Mouse (Mus musculus) lung, postnatal 10 days (tissue): Measurements from ENCODE around the gene Gabarapl2.

Experiments used
- DNase-seq: peaks from one replicate; pipeline ENCODE4 v3.0.0; 2021

The Gabarapl2 gene

DNA sequence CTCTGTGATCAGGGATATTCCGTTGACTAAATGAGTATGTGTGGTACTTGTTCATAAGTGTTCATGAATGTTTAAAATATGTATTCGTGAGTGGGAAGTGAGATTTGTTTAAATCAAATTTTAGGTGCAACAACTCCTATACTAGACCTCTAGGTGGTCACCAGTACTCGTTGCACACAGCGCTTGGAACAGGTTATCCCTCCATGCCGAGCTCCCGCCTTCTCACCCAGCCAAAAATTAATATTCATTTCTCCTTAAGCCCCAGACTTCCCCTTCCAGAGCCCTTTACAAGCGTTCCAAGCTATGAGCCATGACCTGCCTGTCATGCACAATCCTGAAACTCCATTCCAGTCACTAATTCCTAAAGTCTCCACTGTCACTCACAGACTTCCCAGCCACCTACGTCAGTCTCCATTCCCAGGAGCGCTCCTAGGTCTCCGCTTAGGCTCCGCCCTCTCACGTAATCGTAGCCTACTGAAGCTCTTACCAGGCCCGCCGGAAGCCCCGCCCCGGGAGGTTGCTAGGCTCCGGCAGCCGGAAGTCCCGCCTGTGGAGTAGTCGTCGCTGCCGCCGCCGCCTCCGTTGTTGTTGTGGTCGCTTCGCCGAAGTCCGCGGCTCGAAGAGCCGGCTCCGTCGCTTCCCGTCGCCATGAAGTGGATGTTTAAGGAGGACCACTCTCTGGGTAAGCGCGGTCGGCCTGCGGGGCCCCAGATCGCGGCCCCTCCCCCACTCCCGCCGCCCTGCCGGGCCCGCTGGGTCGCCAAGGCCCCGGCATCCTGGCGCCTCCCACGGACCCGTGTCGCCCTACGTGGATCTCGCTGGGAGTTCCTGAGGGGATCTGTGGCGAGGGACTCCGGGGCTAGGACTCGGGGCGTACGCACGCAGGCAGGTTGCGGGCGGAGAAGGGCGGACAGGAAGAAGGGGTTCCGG is at the start of gene Gabarapl2:
Gabarapl2 (plus strand) TSS at position 533 of the 930 bp plus-strand sequence.
- DNase-seq: peak; percentile 99

DNA sequence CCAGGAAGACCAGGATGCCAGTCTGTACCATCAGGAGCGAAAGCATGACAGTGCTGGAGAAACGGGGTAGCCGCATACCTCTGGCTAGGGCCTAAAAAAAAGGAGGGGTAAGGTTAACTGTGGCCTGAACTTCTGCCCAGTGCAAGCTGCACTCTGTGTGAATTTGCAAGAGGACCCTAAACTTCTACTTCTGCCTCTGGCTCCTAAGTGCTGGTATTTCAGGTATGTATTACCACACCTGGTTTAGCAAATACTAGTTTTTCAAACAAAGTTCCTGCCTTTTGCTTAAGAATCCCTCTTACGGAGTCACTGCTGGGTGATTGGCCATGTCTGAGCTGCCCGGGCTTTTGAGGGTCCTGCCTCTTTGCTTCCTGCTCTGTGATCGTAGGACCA is 49.6 kb upstream of the Gabarapl2 start:
- DNase-seq: no peak

DNA sequence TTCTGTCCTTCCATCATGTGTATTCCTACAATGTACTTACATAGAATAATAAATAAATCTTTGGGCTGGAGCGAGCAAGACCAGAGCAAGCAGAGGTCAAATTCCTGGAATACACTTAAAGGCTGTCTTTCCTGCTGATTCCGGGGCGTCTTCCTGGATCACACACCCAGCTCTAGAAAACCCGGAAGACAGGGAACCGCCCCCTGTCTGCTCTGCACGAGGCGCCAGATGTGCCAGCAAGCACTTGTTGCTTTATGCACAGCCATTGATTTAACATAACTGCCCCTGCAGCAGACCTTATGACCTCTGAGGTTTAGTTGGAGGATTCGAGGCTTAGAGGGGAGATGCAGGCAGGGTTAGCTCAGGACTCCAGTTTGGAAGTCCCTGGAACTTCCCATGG is 48.5 kb upstream of the Gabarapl2 start:
- no peak for DNase-seq

DNA sequence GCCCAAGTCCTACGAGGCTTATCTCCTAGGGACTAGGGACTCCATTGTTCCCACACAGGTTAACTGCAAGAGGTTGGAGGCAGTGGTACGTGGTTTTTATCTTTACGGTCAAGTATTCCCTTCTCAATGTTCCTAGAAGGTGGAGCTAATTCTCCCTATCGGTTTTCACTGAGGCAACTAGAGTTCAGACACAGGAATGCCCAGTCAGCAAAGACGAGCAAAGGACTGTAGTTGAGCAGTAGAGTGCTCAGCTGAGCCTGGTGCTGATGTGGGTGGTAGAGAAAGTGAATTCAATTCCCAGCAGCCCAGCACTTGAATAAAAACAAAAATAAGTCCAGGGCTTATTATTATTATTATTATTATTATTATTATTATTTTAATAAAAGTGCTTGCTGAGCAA is 47.9 kb upstream of the Gabarapl2 start:
- DNase-seq: no peak

DNA sequence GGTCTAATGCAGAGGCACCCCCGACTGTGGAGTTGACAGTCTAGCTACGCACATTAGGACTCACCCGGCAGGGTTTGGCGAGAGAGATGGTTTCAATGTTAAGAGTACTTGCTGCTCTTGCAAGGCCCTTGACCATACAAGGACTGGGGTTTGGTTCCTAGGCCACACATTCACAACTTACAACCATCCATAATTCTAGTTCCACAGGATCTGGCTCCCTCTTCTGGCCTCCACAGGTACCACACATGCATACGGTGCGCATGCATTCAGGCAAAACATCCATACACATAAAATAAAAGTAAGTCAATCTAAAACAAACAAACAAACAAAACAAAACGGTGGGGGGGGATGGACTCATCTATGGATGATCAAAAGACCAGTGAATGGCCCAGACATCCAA is 45.5 kb upstream of the Gabarapl2 start:
- DNase-seq: no peak

DNA sequence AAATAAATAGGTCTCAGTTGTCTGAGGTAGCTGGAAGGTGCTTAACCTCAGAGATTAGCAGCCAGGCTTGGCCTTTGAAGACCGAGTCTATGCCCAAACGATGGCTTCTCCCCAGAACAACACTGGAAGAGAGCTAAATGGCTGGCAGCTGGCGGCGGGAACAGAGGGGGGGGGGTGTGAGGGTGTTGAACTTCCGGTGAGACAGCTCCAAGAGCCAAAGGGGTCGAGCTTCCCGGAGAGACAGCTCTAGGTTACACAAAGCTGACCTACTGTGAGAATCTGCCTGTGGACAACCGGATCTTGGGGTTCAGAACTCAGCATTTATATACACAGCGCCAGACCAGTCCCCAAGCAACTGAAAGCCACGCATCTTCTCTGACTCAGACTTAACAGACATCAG is 41.9 kb upstream of the Gabarapl2 start:
- DNase-seq: no peak

DNA sequence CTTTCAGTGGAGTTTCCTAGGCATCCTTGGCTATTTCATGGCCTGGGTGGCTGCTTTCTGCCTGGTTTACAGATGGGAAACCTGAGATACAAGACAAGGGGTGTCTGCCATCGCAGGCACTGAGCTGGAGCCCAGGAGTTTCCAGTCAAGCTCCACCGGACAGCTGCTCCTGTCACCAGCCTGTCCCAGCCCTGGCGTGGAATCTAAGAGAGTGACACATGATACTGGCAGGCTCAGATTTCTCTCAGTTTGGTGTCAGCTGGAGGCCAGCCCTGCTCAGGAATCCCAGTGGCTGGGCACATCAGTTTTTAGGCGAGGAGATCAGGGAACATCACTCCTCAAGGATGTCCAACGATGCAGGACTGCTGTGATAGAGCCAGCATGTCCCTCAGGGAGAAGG is 38.4 kb upstream of the Gabarapl2 start:
- DNase-seq: no peak

DNA sequence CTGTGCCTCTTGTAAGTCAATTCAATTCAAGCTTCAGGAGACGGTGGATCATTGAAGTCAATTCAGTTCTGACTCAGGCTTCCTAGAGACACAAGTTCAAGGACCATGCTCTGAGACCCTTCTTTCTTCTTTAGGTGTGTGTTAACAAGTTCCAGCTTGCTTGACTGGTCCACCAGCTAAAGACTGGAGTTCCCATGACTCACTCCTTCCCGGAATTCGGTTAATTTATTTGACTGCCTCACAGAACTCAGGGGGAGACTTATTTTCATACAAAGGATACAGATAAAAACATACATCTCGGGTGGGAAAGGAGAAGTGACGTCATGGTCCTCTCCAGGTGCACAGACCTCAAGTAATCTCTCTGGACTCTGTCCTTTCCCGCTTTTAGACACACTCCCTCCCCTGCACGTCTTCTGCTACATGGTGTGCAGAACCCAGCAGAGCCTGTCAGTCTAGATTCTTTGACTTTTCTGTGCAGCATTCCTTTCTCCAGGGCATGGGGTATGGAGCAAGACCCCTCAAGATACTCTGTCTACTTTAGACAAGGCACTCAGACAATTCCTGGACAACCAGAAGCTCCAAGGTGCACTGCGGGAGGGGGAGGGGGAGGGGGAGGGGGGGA is 34.9 kb upstream of the Gabarapl2 start:
- no peak for DNase-seq

DNA sequence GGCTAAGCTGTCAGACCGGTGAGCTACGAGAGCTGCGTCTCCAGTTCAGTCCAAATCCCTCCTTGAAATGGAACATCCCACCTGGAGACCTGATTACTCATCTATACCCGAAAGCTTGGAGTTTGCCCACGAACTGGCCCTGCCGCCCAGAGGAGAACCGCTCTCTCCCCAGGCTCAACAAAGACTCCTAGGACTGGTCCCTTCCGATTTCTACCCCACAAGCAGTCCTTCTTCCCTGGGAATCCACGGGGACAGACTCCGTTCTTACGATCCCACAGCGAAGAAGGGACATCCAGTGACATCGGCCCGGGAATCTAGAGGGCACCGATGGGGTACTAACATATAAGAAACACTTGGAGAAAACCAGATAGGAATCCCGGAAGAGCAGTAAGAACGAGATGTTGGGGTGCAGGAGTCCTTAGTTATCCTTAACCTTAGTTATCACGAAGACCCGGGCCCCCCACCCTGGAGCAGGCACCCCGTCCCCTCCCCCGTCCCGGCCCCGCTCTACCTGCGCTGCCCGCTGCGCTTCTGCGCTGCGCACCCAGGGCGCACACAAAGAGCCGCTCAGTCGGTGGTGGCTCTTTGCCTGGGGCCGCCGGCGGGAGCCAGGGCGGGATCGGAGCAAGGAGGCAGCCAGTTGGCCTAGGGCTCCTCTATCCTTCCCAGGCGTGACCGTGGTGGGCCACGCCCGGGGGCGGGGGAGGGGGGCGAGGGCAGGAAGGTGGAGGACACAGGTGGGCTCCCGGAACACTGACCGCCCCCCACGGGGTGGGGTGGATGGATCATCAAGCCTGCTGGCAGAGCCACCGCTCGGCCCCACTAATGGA is 30.7 kb upstream of the Gabarapl2 start, which contains the start of gene Chst5:
Chst5 (minus strand) TSS at position 827 of the 830 bp plus-strand sequence.
- no peak for DNase-seq

DNA sequence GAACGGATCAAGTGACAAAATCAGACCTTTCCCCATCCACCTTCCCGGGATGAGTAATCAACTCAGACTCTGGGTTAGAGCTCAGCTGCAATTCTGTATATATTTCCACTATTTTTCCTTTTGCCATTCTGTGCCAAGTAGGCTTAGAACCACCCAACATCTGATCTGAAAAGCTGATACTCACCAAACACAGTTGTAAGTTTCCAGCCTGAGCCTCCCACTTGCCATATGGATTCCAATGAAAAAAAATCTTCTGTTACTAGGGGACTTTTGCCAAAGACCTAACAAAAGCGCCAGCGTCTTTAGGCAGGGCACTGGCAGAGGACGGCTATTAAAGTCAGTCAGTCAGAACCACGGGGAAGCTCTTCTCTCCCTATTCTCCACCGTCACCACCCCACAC is 28.9 kb upstream of the Gabarapl2 start:
- DNase-seq: no peak

DNA sequence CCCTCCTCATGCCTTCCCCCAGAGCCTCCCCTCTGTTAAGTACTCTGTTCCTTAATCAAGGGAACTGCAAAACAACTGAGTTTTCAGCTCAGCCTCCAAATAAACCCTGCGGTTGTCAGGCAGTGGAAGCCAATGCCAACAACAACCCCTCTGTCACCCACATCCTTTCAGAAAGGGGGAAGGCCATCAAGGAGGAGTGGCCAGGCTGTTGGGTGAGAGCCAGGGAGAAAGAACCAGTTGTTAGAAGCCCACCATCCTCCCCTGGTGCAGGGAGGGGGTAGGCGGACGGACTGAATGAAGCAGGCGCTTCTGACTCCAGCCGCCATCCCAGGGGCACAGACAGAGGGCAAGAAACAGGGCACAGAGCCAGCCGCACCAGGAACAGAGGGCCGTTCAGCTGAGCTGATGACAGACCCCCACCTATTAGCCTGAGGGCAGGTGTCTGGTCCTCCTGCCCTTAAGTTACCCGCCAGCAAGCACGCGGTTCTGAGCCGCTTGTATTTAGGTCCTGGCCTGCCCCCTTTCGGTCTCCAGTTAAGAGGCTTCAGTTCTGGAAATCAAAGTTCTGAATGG is 27.6 kb upstream of the Gabarapl2 start:
- DNase-seq: no peak

DNA sequence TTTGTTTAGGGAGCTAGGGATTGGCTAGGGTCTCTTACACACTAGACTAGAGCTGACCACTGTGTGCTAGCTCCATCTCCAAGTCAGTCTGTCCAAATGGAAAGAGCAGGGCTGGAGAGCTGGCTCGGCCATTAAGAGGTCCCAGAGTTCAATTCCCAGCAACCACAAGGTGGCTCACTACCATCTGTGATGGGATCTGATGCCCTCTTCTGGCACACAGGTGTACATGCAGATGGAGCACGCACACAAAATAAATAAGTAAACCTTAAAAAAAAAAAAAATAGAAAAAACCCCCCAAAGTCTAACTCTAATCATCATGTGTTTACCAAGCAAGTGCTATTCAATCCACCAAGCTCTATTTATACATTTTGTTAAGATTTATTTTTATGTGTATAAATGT is 20.8 kb upstream of the Gabarapl2 start:
- no peak for DNase-seq

DNA sequence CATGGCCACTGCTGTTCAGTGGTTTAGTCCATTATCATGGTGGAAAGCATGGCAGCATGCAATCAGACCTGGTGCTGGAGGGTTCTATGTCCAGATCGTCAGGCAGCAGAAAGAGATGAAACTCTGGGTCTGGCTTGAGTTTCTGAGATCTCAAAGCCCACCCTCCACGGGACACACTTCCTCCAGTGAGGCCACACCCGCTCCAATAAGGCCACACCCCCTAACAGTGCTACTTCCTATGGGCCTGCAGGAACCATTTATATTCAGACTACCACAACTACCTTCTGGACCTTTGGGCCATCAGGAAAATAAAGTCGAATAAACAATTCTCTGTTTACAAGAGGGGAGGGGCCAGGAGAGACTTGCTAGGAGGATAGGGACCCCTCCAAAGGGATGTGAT is 19.5 kb upstream of the Gabarapl2 start:
- no peak for DNase-seq

DNA sequence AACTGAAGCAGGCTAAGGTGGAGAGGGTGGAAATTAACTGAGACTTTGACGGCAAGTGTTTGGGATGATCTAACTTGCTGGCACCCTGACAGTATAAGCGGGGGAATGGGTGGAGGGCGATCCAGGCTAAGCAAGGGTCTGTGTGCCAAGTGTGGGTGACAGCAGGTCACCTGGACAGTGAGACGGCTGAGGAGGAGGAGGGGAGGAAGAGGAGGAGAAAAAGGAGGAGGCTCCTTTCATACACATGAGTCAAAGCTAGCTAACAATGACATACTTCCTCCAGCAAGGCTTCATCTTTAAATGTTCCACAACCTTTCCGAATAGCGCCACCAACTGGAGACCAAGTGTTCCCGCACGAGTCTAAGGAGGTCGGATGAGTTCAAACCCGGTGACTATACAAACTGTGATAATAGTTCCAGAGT is 17.1 kb upstream of the Gabarapl2 start:
- DNase-seq: peak; percentile 78

DNA sequence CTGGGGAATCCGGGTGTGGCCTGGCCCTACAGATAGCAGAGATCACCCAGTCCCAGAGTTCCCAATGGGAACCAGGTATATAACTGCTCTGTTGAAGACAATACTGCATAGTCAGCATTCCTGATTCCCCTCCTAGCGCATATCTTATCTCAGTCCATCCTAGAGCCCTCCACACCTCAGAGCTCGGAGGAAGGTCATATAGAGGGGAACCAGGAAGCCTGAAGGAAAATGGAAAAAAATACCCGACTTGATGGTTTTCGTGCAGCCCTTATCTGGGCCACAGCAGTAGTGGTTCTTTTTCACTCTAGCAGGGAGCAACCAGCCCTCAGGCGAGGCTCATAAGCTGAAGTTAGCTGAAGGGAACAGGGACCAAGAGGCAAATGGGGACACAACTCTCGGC is 15.5 kb upstream of the Gabarapl2 start:
- DNase-seq: no peak

DNA sequence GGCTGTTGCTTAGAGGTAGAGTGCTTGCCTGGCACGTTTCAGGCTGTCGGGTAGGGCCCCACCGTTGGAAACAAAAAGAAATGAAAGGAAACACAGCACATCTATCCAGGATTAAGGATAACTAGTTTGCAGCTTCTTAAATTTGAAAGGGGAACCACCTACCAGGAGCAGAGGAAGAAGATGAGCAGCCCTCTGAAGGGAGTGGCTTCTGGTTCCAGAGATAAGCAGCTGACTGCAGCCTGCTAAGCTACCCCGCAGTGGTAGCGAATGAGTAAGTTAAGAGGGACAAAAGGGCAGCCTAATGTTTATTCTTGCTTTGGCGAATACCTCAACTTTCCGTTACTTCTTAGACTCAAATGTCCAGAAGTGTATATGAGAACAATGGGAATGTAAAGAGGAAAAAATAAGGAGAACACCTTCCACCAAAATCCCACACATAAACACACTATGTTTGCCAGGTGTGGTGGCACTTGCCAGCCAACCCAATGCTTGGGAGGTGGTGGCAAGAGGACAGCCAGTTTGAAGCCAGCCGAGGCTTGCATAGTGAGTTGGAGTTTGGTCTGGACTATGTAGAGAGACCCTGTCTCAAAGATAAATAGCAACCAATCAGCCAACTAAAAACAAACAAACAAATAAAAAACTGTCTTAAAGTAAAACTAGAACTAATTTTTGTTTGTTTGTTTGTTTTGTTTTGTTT is 10.7 kb upstream of the Gabarapl2 start:
- DNase-seq: no peak

DNA sequence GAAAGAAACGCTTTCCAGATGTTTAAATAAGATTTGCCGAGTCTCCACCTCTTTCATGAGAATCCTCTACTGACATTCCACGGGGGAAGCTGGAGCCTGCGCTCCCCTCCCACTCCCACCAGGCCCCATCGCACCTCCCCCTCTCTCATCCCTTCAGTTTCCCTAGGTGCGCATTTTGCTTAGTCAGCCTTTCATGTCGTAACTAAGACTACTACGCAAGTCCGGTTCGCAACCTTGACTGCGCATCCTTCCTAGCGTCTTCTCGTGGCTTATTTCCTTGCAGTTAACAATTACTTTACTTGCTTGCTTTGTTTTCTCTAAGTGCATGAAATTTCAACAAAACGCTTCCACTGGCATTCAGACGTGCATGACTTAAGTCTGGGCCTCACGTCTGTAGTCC is 8.8 kb upstream of the Gabarapl2 start:
- DNase-seq: no peak

DNA sequence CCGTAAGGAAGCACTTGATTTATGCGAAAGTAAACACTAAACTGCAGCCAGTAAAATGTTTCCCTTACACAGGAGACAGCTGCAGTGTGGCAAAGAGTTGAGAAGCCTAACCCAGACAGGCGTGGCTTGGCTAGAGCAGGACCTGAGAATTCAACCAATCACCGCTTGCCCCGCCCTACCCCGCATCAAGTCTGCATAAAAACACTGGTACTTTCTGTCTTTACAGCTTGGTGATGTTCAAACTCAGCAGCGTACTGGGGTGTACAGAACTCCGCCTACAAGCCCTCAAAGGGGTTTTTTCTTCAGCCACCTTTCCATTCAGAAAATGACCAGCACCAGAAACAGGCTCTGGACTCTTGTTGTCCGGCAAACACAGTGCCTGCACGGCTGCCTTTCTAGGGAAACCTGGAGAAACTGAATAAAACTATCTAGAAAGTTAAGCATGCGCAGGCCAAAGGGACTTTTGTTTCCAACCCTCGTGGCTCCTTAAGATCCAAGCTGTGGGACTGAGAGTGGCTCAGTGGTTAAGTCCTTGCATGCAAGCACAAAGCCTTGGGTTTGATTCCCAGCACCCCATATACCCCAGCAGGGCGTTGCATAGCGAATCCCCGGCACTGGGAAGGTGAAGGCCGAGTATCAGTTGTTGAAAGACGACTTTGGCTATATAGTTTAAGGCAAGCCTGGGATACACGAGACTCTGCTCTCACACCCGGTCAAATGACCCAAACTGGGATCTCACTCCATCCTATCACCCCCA is 7.7 kb upstream of the Gabarapl2 start:
- DNase-seq: peak; percentile 86

DNA sequence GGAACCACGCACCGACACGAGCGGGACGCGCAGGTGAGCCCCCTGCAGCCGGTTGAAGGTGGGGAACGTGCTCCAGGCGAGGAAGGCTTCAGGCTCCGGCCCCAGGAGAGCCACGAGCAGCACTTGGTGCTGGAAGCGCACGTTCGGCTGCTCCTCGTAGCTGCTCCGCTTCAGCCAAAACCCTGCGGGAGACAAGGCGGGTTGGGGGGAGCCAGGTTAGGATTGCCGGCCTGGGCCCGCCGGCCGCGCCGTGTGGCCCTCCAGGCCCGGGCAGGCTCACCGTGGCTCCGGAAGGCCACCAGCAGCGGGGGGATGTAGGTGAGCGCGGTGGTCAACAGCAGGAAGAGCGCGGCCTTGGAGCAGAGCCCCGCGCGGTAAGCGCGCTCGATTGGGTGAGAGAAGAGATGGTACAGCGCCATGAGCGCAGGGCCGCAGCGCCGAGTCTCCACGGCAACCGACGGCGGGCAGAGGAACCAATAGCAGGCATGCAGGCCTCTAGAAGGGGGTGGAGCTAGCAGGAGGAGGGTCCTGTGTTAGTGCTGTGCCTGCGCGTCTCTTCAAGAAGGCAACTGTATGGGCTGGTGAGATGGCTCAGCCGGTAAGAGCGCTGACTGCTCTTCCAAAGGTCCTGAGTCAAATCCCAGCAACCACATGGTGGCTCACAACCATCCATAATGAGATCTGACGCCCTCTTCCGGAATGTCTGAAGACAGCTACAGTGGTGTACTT is 7.0 kb upstream of the Gabarapl2 start, which contains the start of gene Tmem231:
Tmem231 (minus strand) TSS at position 534 of the 729 bp plus-strand sequence.
- DNase-seq: peak; percentile 96

DNA sequence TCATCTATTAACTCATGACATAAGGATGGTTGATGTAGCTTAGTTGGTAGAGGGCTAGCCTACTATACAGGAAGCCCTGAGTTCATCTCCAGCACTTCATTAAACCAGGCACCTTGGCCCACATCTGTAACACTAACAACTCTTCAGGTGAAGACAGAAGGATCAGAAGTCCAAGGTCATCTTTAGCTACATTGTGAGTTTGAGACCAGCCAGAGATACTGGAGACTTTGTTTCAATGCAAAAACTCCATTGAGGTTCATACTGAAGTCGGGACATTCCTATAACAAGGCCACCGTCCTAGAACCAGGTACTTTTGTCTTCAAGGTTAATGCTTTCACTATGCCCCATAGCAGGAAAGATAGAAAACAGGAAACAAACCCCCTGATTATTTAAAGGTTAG is 6.3 kb upstream of the Gabarapl2 start:
- DNase-seq: no peak

DNA sequence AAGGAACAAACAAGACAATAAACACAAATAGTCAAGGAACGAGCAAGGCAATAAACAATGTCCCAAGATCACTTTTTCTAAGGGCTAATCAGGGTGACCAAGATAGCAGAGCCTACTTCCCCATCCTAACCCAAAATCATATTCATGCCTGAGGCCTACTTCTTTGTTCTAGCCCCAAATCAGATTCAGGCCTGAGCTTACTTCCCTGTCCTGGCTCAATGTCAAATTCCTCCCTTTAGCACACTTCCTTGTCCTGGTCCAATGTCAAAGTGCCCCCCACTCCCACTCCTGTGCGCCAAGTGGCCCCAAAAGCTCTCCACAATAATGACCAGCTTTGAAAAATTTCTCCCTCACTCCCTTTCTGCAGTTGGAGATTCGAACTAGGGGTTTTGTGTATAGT is 3.3 kb upstream of the Gabarapl2 start:
- no peak for DNase-seq
